Comparison of ENCODE assay signal across 19 mouse cellular contexts in the genomic region with DNA sequence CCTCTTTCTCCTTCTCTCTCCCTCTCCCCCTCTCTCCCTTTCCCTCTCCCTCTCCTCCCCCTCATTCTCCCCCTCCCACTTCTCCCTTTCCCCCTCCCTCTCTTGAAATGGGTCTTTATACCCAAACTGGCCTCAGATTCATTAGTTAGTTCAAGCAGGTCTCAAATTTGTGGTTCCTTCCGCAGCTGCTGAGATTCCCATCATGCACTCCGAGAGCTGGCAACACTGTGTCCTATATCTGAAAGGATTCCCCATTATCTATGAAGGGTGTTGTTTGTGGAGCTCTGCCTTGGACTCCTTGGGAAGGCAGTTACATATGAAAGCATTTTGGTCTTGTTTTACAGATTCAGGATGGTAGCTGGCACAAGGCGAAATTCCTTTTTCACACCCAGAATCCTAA. TPM values are rescaled to one million over a fixed set of nuclear protein-coding genes. Genes with fewer than 3 reads are reported as not detected.
DNase-seq lines count a peak whose midpoint lies in the region; ATAC-seq and TF ChIP-seq lines count a peak whose summit lies in the region.
"Had no signal": no experiment of that assay in that cellular context is flagged by ENCODE, and none has a peak within 500 bp of the region (broad histone marks: within the 10 kb centered on the region; RNA-seq: fewer than 3 reads in every experiment).

No protein-coding gene starts in this region.

- TF ChIP-seq CTCF in hindbrain, postnatal 0 days (IDR thresholded peaks at IDR 0.05; ENCODE audit: low read depth) = no peak
- TF ChIP-seq CTCF in midbrain, postnatal 0 days (IDR thresholded peaks at IDR 0.05) = no peak
- TF ChIP-seq CTCF in brain, embryonic 14.5 days (IDR thresholded peaks at IDR 0.05; ENCODE audit: borderline replicate concordance, extremely low read depth, insufficient read depth, insufficient read length) = no peak

- H3K4me1 ChIP-seq in hindbrain, postnatal 0 days (ENCODE audit: insufficient read depth, low read length) = no peaks in the 10 kb centered on the region; the same call in 1 of the 2 replicates
- H3K4me1 ChIP-seq in hindbrain, embryonic 11.5 days (replicated peaks; ENCODE audit: control insufficient read depth, insufficient read depth, low read length) = no peaks in the 10 kb centered on the region
- no peaks in the 10 kb centered on the region for H3K4me1 ChIP-seq in midbrain, postnatal 0 days (ENCODE audit: insufficient read depth, low read length)
- no peaks in the 10 kb centered on the region for H3K4me1 ChIP-seq in midbrain, embryonic 13.5 days (replicated peaks)
- H3K4me1 ChIP-seq: forebrain, embryonic 13.5 days; hindbrain, embryonic 10.5 days; intestine, embryonic 15.5 days had no signal

- no peaks in the 10 kb centered on the region for H3K9me3 ChIP-seq in hindbrain, postnatal 0 days (ENCODE audit: low read length)
- no peaks in the 10 kb centered on the region for H3K9me3 ChIP-seq in hindbrain, embryonic 11.5 days (ENCODE audit: control insufficient read depth, low read length)
- no peaks in the 10 kb centered on the region for H3K9me3 ChIP-seq in midbrain, postnatal 0 days (ENCODE audit: low read length)
- no peaks in the 10 kb centered on the region for H3K9me3 ChIP-seq in midbrain, embryonic 13.5 days
- H3K9me3 ChIP-seq: embryonic facial prominence, embryonic 13.5 days; forebrain, embryonic 13.5 days; hindbrain, embryonic 10.5 days; intestine, embryonic 15.5 days had no signal

- 59% methylated on average over 3 of the region's 3 CpGs for WGBS in hindbrain, postnatal 0 days
- 81% methylated on average over 3 of the region's 3 CpGs for WGBS in hindbrain, embryonic 11.5 days
- 68% methylated on average over 3 of the region's 3 CpGs for WGBS in midbrain, postnatal 0 days
- 75% methylated on average over 3 of the region's 3 CpGs for WGBS in midbrain, embryonic 13.5 days

- no peak overlapping the region for H3K4me2 ChIP-seq in hindbrain, postnatal 0 days (ENCODE audit: low read depth, low read length)
- H3K4me2 ChIP-seq in hindbrain, embryonic 11.5 days (replicated peaks; ENCODE audit: low read depth, low read length) = no peak overlapping the region
- H3K4me2 ChIP-seq in midbrain, postnatal 0 days (ENCODE audit: low read depth, low read length, poor library complexity, severe bottlenecking) = no peak overlapping the region
- H3K4me2 ChIP-seq in midbrain, embryonic 13.5 days (replicated peaks) = no peak overlapping the region
- H3K4me2 ChIP-seq: embryonic facial prominence, embryonic 13.5 days; forebrain, embryonic 13.5 days; heart, embryonic 11.5 days; intestine, embryonic 15.5 days had no signal

- no peak overlapping the region for H3K9ac ChIP-seq in hindbrain, postnatal 0 days (replicated peaks; ENCODE audit: low read length)
- no peak overlapping the region for H3K9ac ChIP-seq in hindbrain, embryonic 11.5 days (ENCODE audit: low read depth, low read length)
- H3K9ac ChIP-seq in midbrain, postnatal 0 days (replicated peaks; ENCODE audit: low read length, poor library complexity, severe bottlenecking) = no peak overlapping the region
- H3K9ac ChIP-seq in midbrain, embryonic 13.5 days (replicated peaks) = no peak overlapping the region
- H3K9ac ChIP-seq: embryonic facial prominence, embryonic 13.5 days; forebrain, embryonic 13.5 days; intestine, embryonic 15.5 days had no signal

- H3K36me3 ChIP-seq in hindbrain, postnatal 0 days (ENCODE audit: insufficient read depth, low read length) = no peaks in the 10 kb centered on the region
- no peaks in the 10 kb centered on the region for H3K36me3 ChIP-seq in hindbrain, embryonic 11.5 days (ENCODE audit: control insufficient read depth, insufficient read depth, low read length)
- no peaks in the 10 kb centered on the region for H3K36me3 ChIP-seq in midbrain, postnatal 0 days (ENCODE audit: insufficient read depth, low read length)
- H3K36me3 ChIP-seq in midbrain, embryonic 13.5 days = no peaks in the 10 kb centered on the region
- H3K36me3 ChIP-seq: embryonic facial prominence, embryonic 13.5 days; hindbrain, embryonic 10.5 days; intestine, embryonic 15.5 days had no signal

- DNase-seq in hindbrain, postnatal 0 days (ENCODE audit: low spot score) = peak; percentile 32
- DNase-seq in hindbrain, embryonic 11.5 days (ENCODE audit: low spot score) = no peak
- DNase-seq in midbrain, postnatal 0 days (ENCODE audit: low spot score) = peak; percentile 48
- DNase-seq in brain, embryonic 14.5 days (ENCODE audit: low read depth) = peak; percentile 48
- peak; percentile 37 for DNase-seq in retina, embryonic 14.5 days (ENCODE audit: low spot score)
- DNase-seq in urinary bladder, adult 2 months (ENCODE audit: low spot score) = no peak
- DNase-seq: adrenal gland, adult 2 months; adrenal gland, postnatal 36 days; cerebellum, adult 18-20 months; cerebellum, adult 9-11 months; cerebellum, postnatal 36 days; gastrocnemius, postnatal 10 days; heart, adult 2 months had no signal

- H3K4me3 ChIP-seq in hindbrain, postnatal 0 days (ENCODE audit: low read length) = no peak overlapping the region
- no peak overlapping the region for H3K4me3 ChIP-seq in hindbrain, embryonic 11.5 days (ENCODE audit: low read depth, low read length)
- H3K4me3 ChIP-seq in midbrain, postnatal 0 days (ENCODE audit: low read depth, low read length) = no peak overlapping the region
- no peak overlapping the region for H3K4me3 ChIP-seq in midbrain, embryonic 13.5 days (replicated peaks)
- H3K4me3 ChIP-seq: embryonic facial prominence, embryonic 13.5 days; forebrain, embryonic 13.5 days; heart, adult 2 months; hindbrain, embryonic 10.5 days; intestine, embryonic 15.5 days had no signal

- no peak for ATAC-seq in hindbrain, postnatal 0 days
- ATAC-seq in hindbrain, embryonic 11.5 days (ENCODE audit: low FRiP score) = no peak
- ATAC-seq in midbrain, postnatal 0 days (ENCODE audit: low FRiP score) = no peak
- no peak for ATAC-seq in midbrain, embryonic 13.5 days
- ATAC-seq: forebrain, embryonic 13.5 days; intestine, embryonic 15.5 days had no signal

- 0 out of 2 replicates have a peak overlapping the region, but pooled peaks have one; percentile 48 for H3K27ac ChIP-seq in hindbrain, postnatal 0 days
- no peak overlapping the region for H3K27ac ChIP-seq in hindbrain, embryonic 11.5 days (ENCODE audit: low read depth, low read length)
- 0 out of 2 replicates have a peak overlapping the region, but pooled peaks have one; percentile 18 for H3K27ac ChIP-seq in midbrain, postnatal 0 days (ENCODE audit: low read depth, low read length)
- H3K27ac ChIP-seq in midbrain, embryonic 13.5 days = no peak overlapping the region
- H3K27ac ChIP-seq: embryonic facial prominence, embryonic 13.5 days; forebrain, embryonic 13.5 days; heart, adult 2 months; hindbrain, embryonic 10.5 days; intestine, embryonic 15.5 days had no signal

- TF ChIP-seq POLR2A in brain, embryonic 14.5 days (IDR thresholded peaks at IDR 0.05; ENCODE audit: borderline replicate concordance, extremely low read depth, insufficient read depth, insufficient read length, poor library complexity, severe bottlenecking) = no peak

- no peaks in the 10 kb centered on the region for H3K27me3 ChIP-seq in hindbrain, postnatal 0 days (ENCODE audit: insufficient read depth, low read length)
- H3K27me3 ChIP-seq in hindbrain, embryonic 11.5 days (ENCODE audit: control insufficient read depth, insufficient read depth, low read length) = no peaks in the 10 kb centered on the region
- H3K27me3 ChIP-seq in midbrain, postnatal 0 days (ENCODE audit: insufficient read depth, low read length) = no peaks in the 10 kb centered on the region
- no peaks in the 10 kb centered on the region for H3K27me3 ChIP-seq in midbrain, embryonic 13.5 days
- H3K27me3 ChIP-seq: embryonic facial prominence, embryonic 13.5 days; forebrain, embryonic 13.5 days; intestine, embryonic 15.5 days had no signal

RNA-seq across cellular contexts. Expression of gene Znhit6, which starts 25.8 kb away (rescaled TPM):
- 5.8 and 9.3 TPM in 2 replicates for total RNA-seq in hindbrain, postnatal 0 days (2014; rRNA removed)
- 34.9 and 36.9 TPM in 2 replicates for polyA plus RNA-seq in hindbrain, postnatal 0 days (2015; fragmentation: Nextera tagmentation; extraction: Ambion mirVana)
- polyA plus RNA-seq in hindbrain, embryonic 11.5 days (2014; fragmentation: Nextera tagmentation; extraction: Ambion mirVana) = 39.5 and 43.0 TPM in 2 replicates
- 8.1 and 12.0 TPM in 2 replicates for total RNA-seq in midbrain, postnatal 0 days (2014; rRNA removed)
- 34.6 and 36.6 TPM in 2 replicates for polyA plus RNA-seq in midbrain, postnatal 0 days (2015; fragmentation: Nextera tagmentation; extraction: Ambion mirVana)
- polyA plus RNA-seq in midbrain, embryonic 13.5 days (2015; fragmentation: Nextera tagmentation; extraction: Ambion mirVana) = 38.2 TPM in 2 replicates
- 14.5 and 20.9 TPM in 2 replicates for polyA plus RNA-seq in brain, embryonic 14.5 days (2012; rRNA removed)
- polyA plus RNA-seq in urinary bladder, adult 2 months (2012; rRNA removed) = 15.1 and 16.0 TPM in 2 replicates

Comparison
In these comparisons a context has a peak if more than half of its experiments do, and no peak if none do; other contexts are left out.
1. DNase-seq: peak in hindbrain, postnatal 0 days (single experiment), midbrain, postnatal 0 days (single experiment), brain, embryonic 14.5 days (single experiment) and retina, embryonic 14.5 days (single experiment); none in hindbrain, embryonic 11.5 days (single experiment) and urinary bladder, adult 2 months (single experiment).
2. H3K27ac ChIP-seq: peak in hindbrain, postnatal 0 days (single experiment) and midbrain, postnatal 0 days (single experiment); none in hindbrain, embryonic 11.5 days (single experiment) and midbrain, embryonic 13.5 days (single experiment).